In the genomic region with DNA sequence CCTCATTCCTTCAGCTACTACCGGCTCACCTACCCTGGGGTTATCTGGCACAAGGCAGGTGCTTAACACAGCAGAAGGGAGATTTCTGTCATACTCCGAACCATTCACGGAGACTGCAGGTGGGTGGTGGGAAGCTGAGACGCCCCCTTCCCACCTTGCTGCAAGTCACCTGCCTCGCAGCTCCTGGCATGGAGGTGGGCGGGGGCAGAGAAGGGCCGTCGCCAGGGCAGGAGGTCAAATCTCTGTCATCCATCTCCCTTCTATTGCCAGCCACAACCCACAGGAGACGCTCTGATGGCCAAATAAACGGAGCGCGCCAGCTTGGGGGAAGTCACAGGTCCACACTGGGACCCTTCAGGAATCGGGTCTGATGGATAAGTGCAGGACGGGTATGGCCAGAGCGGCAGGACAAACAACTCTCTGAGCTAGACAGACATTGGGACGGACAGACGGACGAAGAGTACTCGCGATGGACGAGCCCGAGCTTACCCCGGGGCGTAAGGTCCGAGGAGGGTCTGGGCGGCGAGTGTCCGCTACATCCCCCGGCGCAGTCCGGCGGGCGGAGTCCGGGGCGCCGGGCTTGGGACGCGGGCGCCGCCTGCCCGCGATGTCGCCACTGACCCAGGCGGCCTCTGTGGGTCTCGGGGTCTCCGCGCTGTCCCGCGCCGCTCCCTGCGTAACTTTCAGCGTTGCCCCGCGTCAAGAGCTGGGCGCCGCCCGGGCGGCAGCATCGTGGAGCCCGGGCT, we compare ENCODE assay signal across 8 mouse cellular contexts. TPM values are rescaled to one million over a fixed set of nuclear protein-coding genes. Genes with fewer than 3 reads are reported as not detected.
DNase-seq lines count a peak whose midpoint lies in the region; ATAC-seq and TF ChIP-seq lines count a peak whose summit lies in the region.

Gene Kcnj4, minus strand, starts transcription at position 535 of the 746 bp plus-strand sequence.

- no peak for TF ChIP-seq EP300 in liver, embryonic 14.5 days (IDR thresholded peaks at IDR 0.05; ENCODE audit: low read depth)

- no peak within 1 kb of the TSS for H3K27ac ChIP-seq in heart, embryonic 16.5 days (ENCODE audit: low read length)
- H3K27ac ChIP-seq in hindbrain, embryonic 12.5 days: no peak within 1 kb of the TSS
- no peak within 1 kb of the TSS for H3K27ac ChIP-seq in liver, embryonic 14.5 days

- no peaks in the 10 kb centered on the region for H3K36me3 ChIP-seq in heart, embryonic 16.5 days (ENCODE audit: control insufficient read depth, insufficient read depth)
- no peaks in the 10 kb centered on the region for H3K36me3 ChIP-seq in hindbrain, embryonic 12.5 days
- H3K36me3 ChIP-seq in liver, embryonic 14.5 days (replicated peaks; ENCODE audit: control insufficient read depth, insufficient read depth, low read depth): no peaks in the 10 kb centered on the region

- POLR2A ChIA-PET in Patski (lab: Charles Lee): interaction anchor here (2.4 kb wide), 1 partner anchor 12 kb away, joined by 6 read pairs; the partner anchor contains the start of gene Kdelr3

- H3K9ac ChIP-seq in heart, embryonic 16.5 days (ENCODE audit: low read length): peak within 1 kb of the TSS; percentile 66
- H3K9ac ChIP-seq in hindbrain, embryonic 12.5 days: peak within 1 kb of the TSS; percentile 52
- H3K9ac ChIP-seq in liver, embryonic 14.5 days (replicated peaks): no peak within 1 kb of the TSS

- H3K4me2 ChIP-seq in heart, embryonic 16.5 days (ENCODE audit: low read depth, low read length): peak within 1 kb of the TSS; percentile 96
- H3K4me2 ChIP-seq in hindbrain, embryonic 12.5 days (replicated peaks): peak within 1 kb of the TSS; percentile 99
- H3K4me2 ChIP-seq in liver, embryonic 14.5 days (ENCODE audit: low read depth): peak within 1 kb of the TSS; percentile 60

- H3K9me3 ChIP-seq in heart, embryonic 16.5 days (replicated peaks; ENCODE audit: control insufficient read depth, low read length): no peaks in the 10 kb centered on the region
- no peaks in the 10 kb centered on the region for H3K9me3 ChIP-seq in hindbrain, embryonic 12.5 days (replicated peaks)
- H3K9me3 ChIP-seq in liver, embryonic 14.5 days (ENCODE audit: control insufficient read depth, low read length): no peaks in the 10 kb centered on the region

- ATAC-seq in heart, embryonic 16.5 days (replicated peaks; ENCODE audit: extremely low read depth, insufficient read depth, low FRiP score): 0 out of 2 replicates have a peak, but pooled peaks have one; percentile 4
- ATAC-seq in Patski: peak; percentile 9
- ATAC-seq in hindbrain, embryonic 12.5 days (ENCODE audit: low FRiP score): 0 out of 2 replicates have a peak, but pooled peaks have one; percentile 2
- ATAC-seq in liver, embryonic 14.5 days (ENCODE audit: insufficient read depth): no peak
- no peak for ATAC-seq in CD4-positive, CD25-positive, alpha-beta regulatory T cell, adult 4 months

- peaks cover 20% of the 10 kb centered on the region for H3K4me1 ChIP-seq in heart, embryonic 16.5 days (ENCODE audit: control insufficient read depth, insufficient read depth, low read length)
- peaks cover 15% of the 10 kb centered on the region for H3K4me1 ChIP-seq in hindbrain, embryonic 12.5 days
- no peaks in the 10 kb centered on the region for H3K4me1 ChIP-seq in liver, embryonic 14.5 days (replicated peaks; ENCODE audit: control insufficient read depth in 2 of 2, insufficient read depth in 2 of 2, low read length in 1 of 2)

- no peak for TF ChIP-seq CTCF in Patski (IDR thresholded peaks at IDR 0.05)
- TF ChIP-seq CTCF in liver, embryonic 14.5 days (IDR thresholded peaks at IDR 0.05; ENCODE audit: low read depth): no peak

- peaks cover 36% of the 10 kb centered on the region for H3K27me3 ChIP-seq in heart, embryonic 16.5 days (ENCODE audit: control insufficient read depth, insufficient read depth, low read length)
- peaks cover 22% of the 10 kb centered on the region for H3K27me3 ChIP-seq in Patski
- peaks cover 95% of the 10 kb centered on the region for H3K27me3 ChIP-seq in hindbrain, embryonic 12.5 days
- peaks cover 62% of the 10 kb centered on the region for H3K27me3 ChIP-seq in liver, embryonic 14.5 days (ENCODE audit: control insufficient read depth, insufficient read depth, low read length)

- in situ Hi-C loops in Patski (cut with MboI; ENCODE audit: low pct_unique_long_range_greater_than_20kb): no loop called here

- H3K4me3 ChIP-seq in heart, embryonic 16.5 days (ENCODE audit: low read length): peak within 1 kb of the TSS; percentile 57
- H3K4me3 ChIP-seq in hindbrain, embryonic 12.5 days: peak within 1 kb of the TSS; percentile 50
- peak within 1 kb of the TSS in 1 of 2 experiments; percentile 49; a peak in 2 of 4 replicates for H3K4me3 ChIP-seq in liver, embryonic 14.5 days (ENCODE audit: insufficient read depth in 1 of 2, low read depth in 2 of 2, low read length in 2 of 2)

- CTCF ChIA-PET in Patski (lab: Charles Lee): interaction anchor here (0.8 kb wide), 1 partner anchor 262 kb away, joined by 3 read pairs; no protein-coding TSS in a partner anchor

- WGBS in heart, embryonic 16.5 days: under 1% methylated on average over 59 of the region's 60 CpGs
- 1% methylated on average over 59 of the region's 60 CpGs for WGBS in hindbrain, embryonic 12.5 days
- 1% methylated on average over 52 of the region's 60 CpGs for WGBS in liver, embryonic 14.5 days (ENCODE audit: insufficient replicate concordance)

- DNase-seq in heart, postnatal 36 days: no peak
- no peak for DNase-seq in Patski (ENCODE audit: low read depth, low spot score)
- DNase-seq in liver, embryonic 14.5 days (ENCODE audit: low read depth in 3 of 3, low spot score in 3 of 3): no peak
- DNase-seq in frontal cortex, postnatal 14 days (ENCODE audit: low spot score in 2 of 2): no peak
- DNase-seq in cerebellum, postnatal 10 days: no peak

- intact Hi-C loops in heart, postnatal 36 days (cut with DNase I): no loop called here

RNA-seq across cellular contexts. Expression of gene Kcnj4, which starts in this region (rescaled TPM):
- 0.22 and 0.44 TPM in 2 replicates for polyA plus RNA-seq in heart, embryonic 16.5 days (2015; fragmentation: Nextera tagmentation; extraction: Ambion mirVana)
- total RNA-seq in heart, postnatal 36 days (2021): under 1 TPM in 1 of 2 experiments, not detected in 1; 0.11 TPM
- 3.8 TPM for polyA plus RNA-seq in Patski (2021)
- polyA plus RNA-seq in hindbrain, embryonic 12.5 days (2016; fragmentation: Nextera tagmentation; extraction: Ambion mirVana): not detected in 2 replicates
- not detected in 2 replicates for polyA plus RNA-seq in liver, embryonic 14.5 days (2012; rRNA removed)
- not detected in 2 replicates for polyA plus RNA-seq in liver, embryonic 14.5 days (2014; fragmentation: Nextera tagmentation; extraction: Ambion mirVana)
- not detected for polyA plus RNA-seq in CD4-positive, CD25-positive, alpha-beta regulatory T cell, adult 4 months (2017; shearing (Covaris generic))

Comparison
In these comparisons a context has a peak if more than half of its experiments do, and no peak if none do; other contexts are left out.
1. Peak in ATAC-seq, H3K4me3 ChIP-seq, H3K9ac ChIP-seq and H3K4me2 ChIP-seq in heart, embryonic 16.5 days; RNA of the gene not detected or under 1 TPM.
2. Peak in ATAC-seq, H3K4me3 ChIP-seq, H3K9ac ChIP-seq and H3K4me2 ChIP-seq in hindbrain, embryonic 12.5 days; RNA of the gene not detected or under 1 TPM.